Mouse (Mus musculus): ENCODE data around the gene Pnn. TPM values are rescaled to one million over a fixed set of nuclear protein-coding genes. Genes with fewer than 3 reads are reported as not detected.

The Pnn gene
- polyA plus RNA-seq (2015; fragmentation: Nextera tagmentation; extraction: Ambion mirVana): 112 and 113 TPM in 2 replicates

DNA sequence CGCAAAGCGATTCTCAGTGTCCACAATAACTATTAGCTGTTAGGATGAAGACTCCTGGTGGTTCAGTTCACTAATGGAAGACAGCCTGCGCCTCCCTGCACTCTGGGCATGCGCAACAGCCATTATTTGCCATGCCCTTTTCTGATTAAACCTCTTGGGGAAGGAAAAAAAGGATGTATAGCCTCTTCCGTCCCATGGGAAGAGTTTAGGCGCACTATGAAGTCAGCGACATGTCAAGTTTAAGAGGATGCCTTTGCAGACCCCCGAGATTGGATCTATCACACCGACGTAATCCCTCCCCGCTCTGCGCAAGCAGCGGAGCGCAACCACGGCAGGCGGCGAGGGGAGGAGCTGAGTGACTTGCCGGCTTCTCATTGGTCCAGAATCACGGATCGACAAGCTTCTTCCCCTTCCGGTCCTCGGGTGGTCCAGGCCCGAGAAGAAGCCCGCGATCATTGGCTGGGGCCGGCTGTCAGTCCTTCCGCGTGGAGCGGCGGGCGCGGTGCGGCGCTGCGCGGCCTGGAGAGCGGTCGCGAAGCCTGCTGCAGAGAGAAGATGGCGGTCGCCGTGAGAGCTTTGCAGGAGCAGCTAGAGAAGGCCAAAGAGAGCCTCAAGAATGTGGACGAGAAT lies at the start of gene Pnn:
TSS of gene Pnn (plus strand) at position 437 of the 630 bp plus-strand sequence.
- Histone ChIP-seq H3K4me2 (peak within 1 kb of the TSS; percentile 78), H3K9me3 (no peaks in the 10 kb centered on the region), H3K4me1 (0 out of 2 replicates have a peak, but pooled peaks cover 5% of the 10 kb centered on the region), H3K27me3 (replicated peaks) (no peaks in the 10 kb centered on the region), H3K9ac (peak within 1 kb of the TSS; percentile 96), H3K4me3 (replicated peaks) (peak within 1 kb of the TSS; percentile 94), H3K36me3 (peaks cover 21% of the 10 kb centered on the region), H3K27ac (peak within 1 kb of the TSS; percentile 94)
- ATAC-seq (ENCODE audit: insufficient read depth, low FRiP score, low read depth): peak; percentile 100
- WGBS: under 1% methylated on average over 43 of the region's 43 CpGs

DNA sequence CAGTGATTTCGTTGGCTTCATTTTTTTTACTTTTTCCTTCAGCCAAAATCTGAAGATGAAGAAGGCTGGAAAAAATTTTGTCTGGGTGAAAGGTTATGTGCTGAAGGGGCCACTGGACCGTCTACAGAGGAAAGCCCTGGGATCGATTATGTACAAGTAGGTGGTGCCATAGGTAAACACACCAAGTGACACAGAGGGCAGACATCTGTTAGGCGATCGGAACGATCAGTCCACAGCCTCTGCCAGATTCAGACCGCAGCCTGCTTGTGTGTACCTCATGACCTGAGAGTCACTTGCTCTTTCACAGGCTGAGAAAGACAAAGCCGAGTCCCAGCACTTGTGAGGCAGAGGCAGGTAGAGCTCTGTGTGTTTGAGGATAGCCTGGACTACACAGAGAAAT lies 48.7 kb upstream of the Pnn start:
- ATAC-seq (ENCODE audit: insufficient read depth, low FRiP score, low read depth): no peak
- 78% methylated on average over 8 of the region's 8 CpGs for WGBS
- peaks cover 22% of the 10 kb centered on the region for H3K36me3 ChIP-seq

DNA sequence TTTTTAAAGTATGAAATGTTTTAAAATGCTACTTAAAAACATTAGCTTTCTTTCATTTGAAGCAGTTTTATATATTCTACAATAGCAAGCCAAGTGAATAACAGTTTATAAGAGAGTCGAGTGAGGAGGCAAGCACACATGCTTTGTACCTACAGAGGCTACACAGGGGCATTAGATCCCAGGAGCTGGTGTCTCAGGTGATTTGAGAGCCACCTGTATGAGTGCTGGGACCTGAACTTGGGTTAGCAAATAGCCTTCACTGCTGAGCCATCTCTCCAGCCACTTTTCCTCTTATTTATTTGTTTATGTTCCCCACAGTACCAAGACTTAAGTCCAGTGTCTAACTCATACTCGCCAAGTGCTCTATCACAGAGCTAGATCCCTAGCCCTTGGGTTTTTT lies 46.8 kb upstream of the Pnn start:
- ATAC-seq (ENCODE audit: insufficient read depth, low FRiP score, low read depth): no peak
- no peaks in the 10 kb centered on the region for H3K4me1 ChIP-seq
- H3K27ac ChIP-seq: no peak overlapping the region
- peaks cover 22% of the 10 kb centered on the region for H3K36me3 ChIP-seq
- no peak overlapping the region for H3K4me2 ChIP-seq
- WGBS: 86% methylated on average over 2 of the region's 2 CpGs
- no peaks in the 10 kb centered on the region for H3K9me3 ChIP-seq
- H3K9ac ChIP-seq: no peak overlapping the region
- H3K4me3 ChIP-seq (replicated peaks): no peak overlapping the region
- H3K27me3 ChIP-seq (replicated peaks): no peaks in the 10 kb centered on the region

More for the DNA sequence above, 48.7 kb upstream of the Pnn start:
- H3K4me2 ChIP-seq: no peak overlapping the region
- H3K4me1 ChIP-seq: no peaks in the 10 kb centered on the region
- no peak overlapping the region for H3K9ac ChIP-seq
- no peak overlapping the region for H3K27ac ChIP-seq
- no peaks in the 10 kb centered on the region for H3K27me3 ChIP-seq (replicated peaks)
- no peaks in the 10 kb centered on the region for H3K9me3 ChIP-seq
- no peak overlapping the region for H3K4me3 ChIP-seq (replicated peaks)

DNA sequence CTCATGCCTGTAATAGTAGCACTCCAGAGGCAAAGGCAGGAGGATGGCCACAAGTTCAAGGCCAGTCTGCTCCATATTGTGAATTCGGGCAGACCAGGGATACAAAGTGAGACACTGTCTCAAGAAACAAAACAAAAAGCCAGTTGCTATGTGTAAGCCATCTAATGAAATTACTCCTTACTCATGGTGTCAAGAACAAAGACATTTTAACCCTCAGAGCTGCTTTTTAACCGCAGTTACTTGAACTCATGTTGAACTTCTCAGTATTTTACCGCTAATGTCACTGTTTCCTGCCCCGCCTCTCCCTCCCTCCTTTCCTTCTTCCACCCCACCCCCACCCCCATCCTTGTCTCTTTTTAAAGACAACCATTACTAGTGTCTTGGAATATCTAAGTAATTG lies 45.4 kb upstream of the Pnn start:
- no peak for ATAC-seq (ENCODE audit: insufficient read depth, low FRiP score, low read depth)
- no peak overlapping the region for H3K9ac ChIP-seq
- H3K27ac ChIP-seq: no peak overlapping the region
- H3K4me2 ChIP-seq: no peak overlapping the region
- no peaks in the 10 kb centered on the region for H3K4me1 ChIP-seq
- WGBS: 84% methylated on average over 4 of the region's 4 CpGs
- H3K36me3 ChIP-seq: peaks cover 25% of the 10 kb centered on the region
- H3K4me3 ChIP-seq (replicated peaks): no peak overlapping the region
- H3K9me3 ChIP-seq: no peaks in the 10 kb centered on the region
- no peaks in the 10 kb centered on the region for H3K27me3 ChIP-seq (replicated peaks)

DNA sequence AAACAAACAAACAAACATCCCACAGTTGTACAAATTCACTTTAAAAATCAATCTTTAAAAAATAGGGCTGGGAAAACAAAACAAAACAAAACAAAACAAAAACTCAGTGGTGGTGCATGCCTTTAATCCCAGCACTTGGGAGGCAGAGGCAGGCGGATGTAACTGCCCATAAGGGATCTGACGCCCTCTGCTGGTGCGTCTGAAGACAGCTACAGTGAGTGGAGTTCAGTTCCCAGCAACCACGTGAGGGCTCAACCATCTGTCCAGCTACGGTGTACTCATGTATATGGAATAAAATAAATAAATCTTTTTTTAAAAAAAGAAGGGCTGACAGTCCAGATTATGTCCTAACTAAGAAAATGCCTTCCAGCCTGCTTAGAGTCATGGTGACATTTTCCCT lies 34.6 kb upstream of the Pnn start:
- Histone ChIP-seq H3K4me1 (no peaks in the 10 kb centered on the region), H3K4me2 (no peak overlapping the region), H3K9ac (no peak overlapping the region), H3K27me3 (replicated peaks) (no peaks in the 10 kb centered on the region), H3K27ac (no peak overlapping the region), H3K4me3 (replicated peaks) (no peak overlapping the region), H3K9me3 (no peaks in the 10 kb centered on the region), H3K36me3 (no peaks in the 10 kb centered on the region; the same call in 1 of the 2 replicates)
- no peak; the same call in 1 of the 2 replicates for ATAC-seq (ENCODE audit: insufficient read depth, low FRiP score, low read depth)
- WGBS: 65% methylated on average over 5 of the region's 5 CpGs

DNA sequence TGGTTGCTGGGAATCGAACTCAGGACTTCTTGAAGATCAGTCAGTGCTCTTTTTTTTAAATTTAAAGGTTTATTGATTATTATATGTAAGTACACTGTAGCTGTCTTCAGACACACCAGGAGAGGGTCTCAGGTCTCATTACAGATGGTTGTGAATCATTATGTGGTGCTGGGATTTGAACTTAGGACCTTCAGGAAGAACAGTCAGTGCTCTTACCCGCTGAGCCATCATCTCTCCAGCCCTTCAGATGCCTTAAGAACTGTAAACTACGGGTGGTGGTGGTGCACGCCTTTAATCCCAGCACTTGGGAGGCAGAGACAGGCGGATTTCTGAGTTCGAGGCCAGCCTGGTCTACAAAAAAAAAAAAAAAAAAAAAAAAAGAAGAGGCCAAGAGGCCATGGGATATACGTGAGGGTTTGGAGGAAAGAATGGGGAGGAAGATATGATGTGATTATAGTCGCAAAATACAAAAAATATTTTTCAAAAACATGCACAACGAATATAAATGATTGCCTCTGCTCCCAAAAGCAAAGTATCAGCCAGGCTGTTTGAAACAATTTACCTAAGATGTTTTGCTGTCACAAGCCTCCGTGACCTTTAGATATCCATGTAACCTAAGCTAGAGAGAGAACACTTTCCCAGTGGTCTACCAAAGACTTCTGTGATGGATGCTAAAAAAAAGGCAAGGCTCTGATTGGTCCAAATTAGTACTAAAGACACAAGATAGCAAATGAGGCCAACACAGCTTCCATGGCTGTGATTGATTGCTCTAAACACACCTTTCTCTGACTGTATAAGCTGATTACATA lies 27.3 kb upstream of the Pnn start:
- Histone ChIP-seq H3K9me3 (no peaks in the 10 kb centered on the region), H3K27me3 (replicated peaks) (no peaks in the 10 kb centered on the region), H3K27ac (peak overlapping the region; percentile 80), H3K9ac (no peak overlapping the region), H3K4me2 (no peak overlapping the region), H3K4me1 (no peaks in the 10 kb centered on the region), H3K4me3 (replicated peaks) (no peak overlapping the region), H3K36me3 (peaks cover 18% of the 10 kb centered on the region)
- 65% methylated on average over 10 of the region's 10 CpGs for whole genome bisulfite sequencing
- no peak for ATAC-seq (ENCODE audit: insufficient read depth, low FRiP score, low read depth)

DNA sequence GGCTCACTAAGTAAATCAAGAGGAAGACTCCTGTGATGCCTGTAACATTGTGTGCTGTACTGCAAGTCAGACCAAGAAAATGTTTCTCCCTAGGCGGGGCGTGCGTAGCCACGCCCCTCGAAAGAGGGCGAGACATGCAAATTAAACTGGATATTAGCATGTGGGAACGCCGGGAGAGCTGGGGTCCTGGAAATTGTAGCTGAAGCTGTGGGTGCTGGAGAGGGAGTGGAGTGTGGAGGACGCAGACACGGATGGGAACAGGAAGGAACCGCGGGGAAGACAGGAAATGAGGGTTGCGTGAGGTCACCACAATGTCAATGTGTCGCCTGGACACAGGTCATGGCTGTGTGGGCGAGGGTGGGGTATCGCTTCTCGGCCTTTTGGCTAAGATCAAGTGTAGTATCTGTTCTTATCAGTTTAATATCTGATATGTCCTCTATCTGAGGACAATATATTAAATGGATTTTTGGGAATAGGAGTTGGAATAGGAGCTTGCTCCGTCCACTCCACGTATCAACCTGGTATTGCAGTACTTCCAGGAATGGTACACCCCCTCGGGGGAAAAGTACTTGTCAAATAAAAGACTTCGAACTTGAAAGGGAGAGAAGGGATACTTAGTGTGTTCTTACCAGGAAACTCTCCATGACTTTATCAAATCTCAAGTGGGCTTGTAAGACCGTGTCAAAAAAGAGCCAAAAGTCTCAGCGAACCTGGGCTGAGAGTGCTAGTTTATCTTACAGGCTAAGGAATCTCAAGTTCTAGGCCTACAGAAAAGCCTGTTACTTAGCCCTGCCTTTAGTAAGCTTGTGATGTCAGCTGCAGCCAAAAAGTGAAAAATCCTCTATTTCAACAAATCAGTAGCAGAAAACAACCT lies 26.5 kb upstream of the Pnn start:
- Histone ChIP-seq H3K9ac (no peak overlapping the region), H3K9me3 (no peaks in the 10 kb centered on the region), H3K4me3 (replicated peaks) (no peak overlapping the region), H3K36me3 (peaks cover 19% of the 10 kb centered on the region), H3K4me1 (no peaks in the 10 kb centered on the region), H3K4me2 (peak overlapping the region; percentile 28), H3K27ac (peak overlapping the region; percentile 80), H3K27me3 (replicated peaks) (no peaks in the 10 kb centered on the region)
- WGBS: 10% methylated on average over 23 of the region's 23 CpGs
- ATAC-seq (ENCODE audit: insufficient read depth, low FRiP score, low read depth): peak; percentile 86

DNA sequence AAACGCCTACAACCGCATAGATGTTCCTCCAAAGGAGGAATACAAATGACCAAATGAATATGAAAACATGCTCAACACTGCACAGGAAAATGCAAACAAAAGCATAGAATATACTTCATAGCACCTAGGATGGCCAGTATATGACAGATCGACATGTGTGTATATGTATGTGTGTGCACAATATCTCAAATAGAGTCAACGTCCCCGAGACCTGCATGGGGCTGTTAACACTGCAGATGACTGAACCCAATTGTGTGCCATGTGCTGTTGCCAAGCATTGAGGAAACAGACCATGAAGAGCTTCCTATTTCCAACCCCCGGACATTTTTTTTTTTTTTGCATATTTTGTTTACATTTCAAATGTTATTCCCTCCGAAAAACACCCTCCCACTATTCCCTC lies 25.8 kb upstream of the Pnn start:
- Histone ChIP-seq H3K4me1 (no peaks in the 10 kb centered on the region), H3K27ac (peak overlapping the region; percentile 80; the same call in 1 of the 2 replicates), H3K4me3 (replicated peaks) (no peak overlapping the region), H3K36me3 (peaks cover 22% of the 10 kb centered on the region), H3K9ac (no peak overlapping the region), H3K9me3 (no peaks in the 10 kb centered on the region), H3K27me3 (replicated peaks) (no peaks in the 10 kb centered on the region), H3K4me2 (no peak overlapping the region)
- WGBS: 30% methylated on average over 7 of the region's 7 CpGs
- ATAC-seq (ENCODE audit: insufficient read depth, low FRiP score, low read depth): 0 out of 2 replicates have a peak, but pooled peaks have one; percentile 29

DNA sequence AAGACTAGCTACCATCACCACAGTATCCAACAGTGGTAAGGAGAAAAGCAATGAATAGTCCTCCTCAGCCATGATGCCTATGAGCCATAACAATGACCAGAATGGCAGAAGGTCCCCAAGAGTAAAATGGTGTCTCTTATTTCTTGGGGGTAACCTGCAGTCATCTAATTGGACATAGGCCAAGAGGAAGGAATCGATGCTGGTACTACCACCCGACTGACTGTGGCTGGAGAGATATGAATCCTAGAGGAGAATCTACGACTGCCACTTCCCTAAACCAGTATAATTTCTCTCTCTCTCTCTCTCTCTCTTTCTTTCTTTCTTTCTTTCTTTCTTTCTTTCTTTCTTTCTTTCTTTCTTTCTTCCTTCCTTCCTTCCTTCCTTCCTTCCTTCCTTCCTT lies 14.2 kb upstream of the Pnn start:
- H3K36me3 ChIP-seq: 0 out of 2 replicates have a peak, but pooled peaks cover 3% of the 10 kb centered on the region

DNA sequence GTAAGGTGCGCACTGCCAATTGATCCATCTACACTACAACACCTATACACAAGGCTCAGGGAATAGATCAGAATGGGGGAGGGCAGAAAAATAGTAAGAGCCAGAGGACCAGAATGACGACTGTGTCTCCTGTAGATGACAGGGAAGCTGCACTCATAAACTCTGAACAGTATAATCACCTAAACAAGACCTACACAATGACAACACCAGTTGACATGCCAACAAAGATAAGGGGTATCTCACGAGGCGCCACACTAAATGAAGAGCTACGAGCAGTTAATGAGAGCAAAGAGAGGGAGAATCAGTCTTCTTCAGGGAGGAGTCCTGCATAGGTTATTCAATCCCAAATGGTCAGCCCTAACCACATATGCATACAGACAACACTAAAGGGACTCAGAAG lies 13.5 kb upstream of the Pnn start:
- Histone ChIP-seq H3K9me3 (no peaks in the 10 kb centered on the region), H3K4me1 (no peaks in the 10 kb centered on the region), H3K4me2 (no peak overlapping the region), H3K27ac (no peak overlapping the region), H3K36me3 (0 out of 2 replicates have a peak, but pooled peaks cover 3% of the 10 kb centered on the region), H3K27me3 (replicated peaks) (no peaks in the 10 kb centered on the region), H3K4me3 (replicated peaks) (no peak overlapping the region), H3K9ac (no peak overlapping the region)
- 76% methylated on average over 5 of the region's 5 CpGs for WGBS
- no peak for ATAC-seq (ENCODE audit: insufficient read depth, low FRiP score, low read depth)

More for the DNA sequence above, 14.2 kb upstream of the Pnn start:
- H3K4me2 ChIP-seq: no peak overlapping the region
- H3K9ac ChIP-seq: no peak overlapping the region
- H3K4me1 ChIP-seq: no peaks in the 10 kb centered on the region
- H3K9me3 ChIP-seq: no peaks in the 10 kb centered on the region
- 79% methylated on average over 3 of the region's 3 CpGs for WGBS
- no peak overlapping the region for H3K27ac ChIP-seq
- ATAC-seq (ENCODE audit: insufficient read depth, low FRiP score, low read depth): no peak
- no peaks in the 10 kb centered on the region for H3K27me3 ChIP-seq (replicated peaks)
- no peak overlapping the region for H3K4me3 ChIP-seq (replicated peaks)

DNA sequence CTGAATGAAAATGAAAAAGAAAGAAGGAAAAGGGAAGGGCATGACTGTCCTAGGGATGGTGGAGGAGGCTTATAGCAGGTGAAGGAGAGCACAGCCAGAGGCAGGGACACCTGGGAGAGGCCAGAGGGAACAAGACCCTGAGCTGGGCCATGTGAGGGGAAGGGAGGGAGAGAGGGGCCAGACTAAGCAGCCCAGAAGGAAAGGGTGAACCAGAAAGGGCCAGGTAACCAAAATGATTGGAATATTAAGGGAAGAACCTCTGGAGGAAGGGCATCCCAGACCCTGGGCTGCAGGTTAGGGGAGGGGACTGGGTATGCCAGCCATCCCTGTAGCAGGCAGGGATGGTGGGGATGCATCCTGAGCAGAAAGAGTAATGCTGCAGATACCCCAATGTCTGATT lies 12.7 kb upstream of the Pnn start:
- Histone ChIP-seq H3K9me3 (no peaks in the 10 kb centered on the region), H3K27me3 (replicated peaks) (no peaks in the 10 kb centered on the region), H3K9ac (no peak overlapping the region), H3K27ac (no peak overlapping the region), H3K4me2 (no peak overlapping the region), H3K4me3 (replicated peaks) (no peak overlapping the region), H3K36me3 (0 out of 2 replicates have a peak, but pooled peaks cover 3% of the 10 kb centered on the region), H3K4me1 (no peaks in the 10 kb centered on the region)
- ATAC-seq (ENCODE audit: insufficient read depth, low FRiP score, low read depth): no peak
